Mouse (Mus musculus) liver, adult 2 months (tissue): ENCODE results near the gene Pls3. TPM values are rescaled to one million over a fixed set of nuclear protein-coding genes. Genes with fewer than 3 reads are reported as not detected.

Experiments
- DNase-seq: peaks from one replicate; pipeline ENCODE4 v3.0.0-alpha.2; 2011; ENCODE audit warnings: low read depth, low spot score; ENCODE audit errors: extremely low read depth
- H3K27ac ChIP-seq: fragments of 200-500 bp; replicated peaks from 2 replicates; pipeline ENCODE4 v1.5.1; 2012; ENCODE audit warnings: low read depth, mild to moderate bottlenecking, control low read depth, inconsistent platforms, low read length; ENCODE audit not compliant: insufficient read depth
- H3K27me3 ChIP-seq: fragments of 200-500 bp; 2 replicates; pipeline ENCODE4 v1.6.1; 2012; ENCODE audit warnings: mild to moderate bottlenecking, moderate library complexity, low read length, inconsistent platforms; ENCODE audit not compliant: control insufficient read depth, insufficient read depth
- H3K36me3 ChIP-seq: fragments of 200-500 bp; 2 replicates; pipeline ENCODE4 v1.6.1; 2012; ENCODE audit warnings: low read length, inconsistent platforms; ENCODE audit not compliant: control insufficient read depth, insufficient read depth
- H3K4me1 ChIP-seq: fragments of 200-500 bp; 2 replicates; pipeline ENCODE4 v1.6.1; 2011; ENCODE audit warnings: low read length; ENCODE audit not compliant: control insufficient read depth, insufficient read depth
- H3K4me3 ChIP-seq: fragments of 200-500 bp; 2 replicates; pipeline ENCODE4 v1.5.1; 2011; ENCODE audit warnings: low read depth, mild to moderate bottlenecking, control low read depth, low read length, moderate library complexity; ENCODE audit not compliant: insufficient read depth
- H3K79me2 ChIP-seq: fragments of 200-500 bp; 2 replicates; pipeline ENCODE4 v1.6.1; 2012; ENCODE audit warnings: inconsistent platforms, mild to moderate bottlenecking, low read length, moderate library complexity; ENCODE audit not compliant: control insufficient read depth, insufficient read depth
- H3K9ac ChIP-seq: fragments of 200-500 bp; 2 replicates; pipeline ENCODE4 v1.6.1; 2012; ENCODE audit warnings: low read depth, mild to moderate bottlenecking, control low read depth, inconsistent platforms, low read length
- CTCF ChIP-seq: fragments of 200-500 bp; IDR thresholded peaks from 2 replicates; pipeline ENCODE4 v1.5.1; 2011; ENCODE audit warnings: low read depth, low read length, control low read depth
- POLR2A ChIP-seq: fragments of 200-500 bp; IDR thresholded peaks from 2 replicates; pipeline ENCODE4 v1.6.1; 2011; ENCODE audit warnings: low read length, control low read depth; ENCODE audit not compliant: insufficient read depth; ENCODE audit errors: extremely low read depth
- WGBS: fragments of 180-500 bp; shearing (Covaris S2); methylation state at CpG from one replicate; pipeline ENCODE4 v1.1.7; 2018; 5-methylcytosine and 5-hydroxymethylcytosine counted together
- polyA plus RNA-seq: library from polyadenylated mRNA; depleted of rRNA; stranded (reverse); fragments of >200 nt; gene quantifications from 2 replicates; pipeline ENCODE4 v1.2.3, GENCODE M21; 2012
- total RNA-seq: library from RNA; depleted of rRNA; stranded (reverse); fragments of >200 nt; gene quantifications from 2 replicates; pipeline ENCODE4 v1.2.3, GENCODE M21; 2014

Gene Pls3
- total and polyA plus RNA-seq, 2 experiments: 10.6 to 77.7 TPM

DNA sequence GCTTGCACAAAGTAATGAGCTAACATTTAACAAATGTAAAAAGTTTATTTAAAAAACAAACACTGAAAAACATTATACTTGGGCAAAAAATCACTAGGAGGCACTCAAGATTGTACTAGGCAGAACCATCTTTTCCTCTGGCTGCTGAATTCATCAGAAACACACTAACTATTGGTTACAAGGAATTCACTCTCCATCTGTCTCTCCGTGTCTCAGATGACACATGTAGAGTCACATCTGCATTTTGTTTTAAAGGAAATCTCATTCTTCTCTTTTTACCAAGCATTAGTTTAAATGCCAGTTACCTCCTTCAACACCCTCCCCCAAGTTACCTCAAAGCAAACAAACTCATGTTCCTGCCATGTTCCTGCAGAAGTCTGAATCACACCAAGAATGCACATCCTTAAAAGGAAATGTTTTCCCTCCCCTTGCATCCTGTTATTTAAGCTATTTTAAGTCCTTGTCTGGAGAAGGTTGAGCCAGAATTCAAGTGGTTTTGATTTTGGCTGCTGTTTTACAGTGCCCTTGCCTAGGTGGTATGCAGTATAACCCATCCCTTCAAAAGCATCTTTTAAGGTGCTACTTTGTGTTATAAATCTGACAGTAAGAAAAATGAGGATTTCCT, 56.2 kb downstream of the Pls3 start:
- Histone ChIP-seq H3K27me3 (no peaks in the 10 kb centered on the region), H3K36me3 (no peaks in the 10 kb centered on the region), H3K79me2 (no peaks in the 10 kb centered on the region), H3K27ac (no peak overlapping the region), H3K4me1 (no peaks in the 10 kb centered on the region), H3K9ac (no peak overlapping the region), H3K4me3 (no peak overlapping the region)
- TF ChIP-seq POLR2A (no peak), CTCF (no peak)
- 82% methylated on average over 1 of the region's 1 CpGs for WGBS
- peak; percentile 20 for DNase-seq

DNA sequence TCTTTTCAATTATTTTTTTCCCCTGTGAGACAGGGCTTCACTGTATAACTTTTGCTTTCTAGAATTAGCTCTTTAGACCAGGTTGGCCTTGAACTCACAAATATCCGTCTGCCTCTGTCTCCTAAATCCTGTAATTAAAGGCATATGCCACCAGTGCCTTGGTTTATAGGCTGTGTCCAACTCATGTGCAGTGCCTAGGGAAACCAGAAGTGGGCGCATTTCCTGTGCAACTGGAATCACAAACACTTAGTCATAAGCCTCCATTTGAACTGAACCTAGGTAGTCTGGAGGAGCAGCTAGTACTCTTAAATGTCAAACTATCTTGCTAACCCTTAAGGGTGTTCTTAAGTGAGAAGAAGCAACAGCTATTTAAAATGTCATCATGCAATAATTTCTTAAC, 60.0 kb downstream of the Pls3 start:
- peak; percentile 16; the same call in 1 of the 2 replicates for TF ChIP-seq CTCF
- no peak for TF ChIP-seq POLR2A
- H3K4me3 ChIP-seq: no peak overlapping the region
- no peaks in the 10 kb centered on the region for H3K4me1 ChIP-seq
- no peaks in the 10 kb centered on the region for H3K79me2 ChIP-seq
- no peak for DNase-seq
- WGBS: 89% methylated on average over 2 of the region's 2 CpGs
- no peak overlapping the region for H3K9ac ChIP-seq
- H3K27me3 ChIP-seq: no peaks in the 10 kb centered on the region
- no peaks in the 10 kb centered on the region for H3K36me3 ChIP-seq
- H3K27ac ChIP-seq: no peak overlapping the region

DNA sequence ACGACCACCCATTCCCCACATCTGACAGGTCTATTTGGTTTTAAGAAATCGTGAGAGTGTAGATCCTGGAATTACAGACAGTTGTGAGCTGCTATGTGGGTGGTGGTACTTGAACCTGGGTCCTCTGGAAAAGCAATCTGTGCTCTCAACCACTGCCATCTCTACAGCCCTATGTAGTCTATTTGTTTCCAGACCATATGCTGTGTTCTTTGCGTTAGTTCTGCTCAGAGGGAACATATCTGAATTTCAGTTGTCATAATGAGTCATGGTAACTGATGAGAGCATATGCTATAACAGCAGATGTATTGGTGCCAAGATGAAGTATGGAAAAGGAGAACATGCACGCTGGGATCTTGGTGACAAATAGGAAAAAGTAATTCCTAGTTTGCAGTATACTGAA, 60.9 kb downstream of the Pls3 start:
- 93% methylated on average over 4 of the region's 4 CpGs for WGBS
- TF ChIP-seq CTCF: no peak
- no peak for TF ChIP-seq POLR2A
- H3K9ac ChIP-seq: no peak overlapping the region

DNA sequence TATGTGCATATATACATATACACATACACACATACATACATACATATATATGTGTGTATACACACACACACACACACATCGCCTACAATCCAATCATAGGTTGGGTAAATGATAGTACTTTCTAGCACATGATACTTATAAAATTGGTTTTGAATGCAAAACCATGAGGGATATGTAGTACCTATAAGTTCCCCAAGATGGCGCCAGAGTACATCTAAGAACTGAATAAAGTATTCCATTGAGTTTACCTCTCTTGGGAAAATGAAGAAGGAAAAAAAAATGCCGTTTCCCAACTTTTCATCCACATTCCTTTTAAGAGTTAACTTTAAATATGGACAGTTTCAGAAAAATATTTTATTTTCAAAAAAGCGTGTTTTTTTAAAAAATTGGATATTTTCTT, 78.4 kb downstream of the Pls3 start:
- H3K4me3 ChIP-seq: no peak overlapping the region

More for the DNA sequence above, 60.9 kb downstream of the Pls3 start:
- no peaks in the 10 kb centered on the region for H3K4me1 ChIP-seq
- no peaks in the 10 kb centered on the region for H3K36me3 ChIP-seq
- H3K27ac ChIP-seq: no peak overlapping the region
- H3K79me2 ChIP-seq: no peaks in the 10 kb centered on the region
- H3K4me3 ChIP-seq: no peak overlapping the region
- no peak for DNase-seq
- H3K27me3 ChIP-seq: no peaks in the 10 kb centered on the region

DNA sequence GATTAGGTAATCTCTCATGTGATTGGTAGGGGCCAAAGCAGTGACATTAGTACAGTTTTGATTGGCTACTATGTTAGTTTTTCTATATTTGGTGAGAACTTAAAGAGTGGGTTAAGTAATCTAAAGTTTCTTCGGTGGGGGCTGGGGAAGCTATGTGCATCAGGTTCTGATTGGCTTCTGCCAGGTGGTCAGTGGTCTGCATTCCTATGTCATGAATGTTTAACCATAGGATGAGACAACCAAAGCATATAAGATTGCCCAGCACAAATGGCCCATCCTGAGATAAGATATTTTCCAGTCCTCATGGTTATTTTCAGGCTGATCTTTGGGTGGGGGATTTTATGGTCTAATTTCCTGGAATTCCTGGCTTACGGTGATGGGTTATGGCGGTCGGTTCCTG, 95.2 kb downstream of the Pls3 start:
- H3K27ac ChIP-seq: no peak overlapping the region
- no peaks in the 10 kb centered on the region for H3K36me3 ChIP-seq
- H3K9ac ChIP-seq: no peak overlapping the region
- H3K4me3 ChIP-seq: no peak overlapping the region
- H3K79me2 ChIP-seq: no peaks in the 10 kb centered on the region
- TF ChIP-seq CTCF (no peak), POLR2A (no peak)
- H3K4me1 ChIP-seq: no peaks in the 10 kb centered on the region
- H3K27me3 ChIP-seq: no peaks in the 10 kb centered on the region
- DNase-seq: no peak
- WGBS: 84% methylated on average over 4 of the region's 4 CpGs

More for the DNA sequence above, 78.4 kb downstream of the Pls3 start:
- H3K4me1 ChIP-seq: no peaks in the 10 kb centered on the region
- 31% methylated on average over 4 of the region's 4 CpGs for WGBS
- TF ChIP-seq POLR2A (no peak), CTCF (peak; percentile 43; the same call in 1 of the 2 replicates)
- no peaks in the 10 kb centered on the region for H3K27me3 ChIP-seq
- peak; percentile 18 for DNase-seq
- no peaks in the 10 kb centered on the region for H3K79me2 ChIP-seq
- H3K9ac ChIP-seq: no peak overlapping the region
- no peak overlapping the region for H3K27ac ChIP-seq
- peaks cover 33% of the 10 kb centered on the region for H3K36me3 ChIP-seq

DNA sequence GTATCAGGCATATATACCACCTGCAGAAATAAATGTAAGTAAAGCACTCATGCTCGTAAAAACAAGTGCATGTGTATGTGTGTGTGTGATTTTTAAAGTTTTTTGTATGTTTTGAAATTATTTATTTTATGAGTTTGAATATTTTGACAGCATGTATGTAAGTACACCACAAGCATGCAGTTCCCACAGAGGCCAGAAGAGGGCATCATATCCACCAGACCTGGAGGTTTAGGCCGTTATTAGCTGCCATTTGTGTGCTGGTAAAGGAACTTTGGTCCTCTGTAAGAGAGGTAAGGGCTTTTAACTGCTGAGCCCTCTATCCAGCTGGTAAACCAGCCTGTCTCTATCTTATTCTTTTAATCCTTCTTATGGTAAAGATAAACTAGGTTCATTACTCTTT, 97.5 kb downstream of the Pls3 start:
- Histone ChIP-seq H3K4me3 (no peak overlapping the region), H3K4me1 (no peaks in the 10 kb centered on the region), H3K36me3 (no peaks in the 10 kb centered on the region), H3K27me3 (no peaks in the 10 kb centered on the region), H3K27ac (no peak overlapping the region), H3K79me2 (no peaks in the 10 kb centered on the region), H3K9ac (no peak overlapping the region)
- TF ChIP-seq POLR2A: no peak
- TF ChIP-seq CTCF: peak; percentile 16; the same call in 1 of the 2 replicates
- DNase-seq: no peak
- WGBS: 83% methylated on average over 2 of the region's 2 CpGs
